Mouse (Mus musculus): ENCODE data around the gene Gcnt7.

GRCm38 (mm10) chr2:172473591-172473990 is 15.2 kb upstream of the Gcnt7 start:
- no peak for TF ChIP-seq CTCF (conservative IDR thresholded peaks at IDR 0.05; ENCODE audit: low read length)
- TF ChIP-seq POU5F1 (IDR thresholded peaks at IDR 0.05; ENCODE audit: borderline replicate concordance, low read length), result no peak
- no peak for TF ChIP-seq NANOG (IDR thresholded peaks at IDR 0.05; ENCODE audit: borderline replicate concordance, low read length)
